Mouse (Mus musculus) layer of hippocampus, adult 8-10 months (tissue): Measurements from ENCODE around the gene Zscan2. TPM values are rescaled to one million over a fixed set of nuclear protein-coding genes. Genes with fewer than 3 reads are reported as not detected.
A peak's percentile ranks its signal among the peaks of the same experiment; 100 is the strongest.

Source experiments
- DNase-seq, 2 experiments: peaks; one replicate each; pipeline ENCODE4 v3.0.0; 2022; ENCODE audit warnings: low spot score in 2 of 2
- total RNA-seq, 4 experiments: library from RNA; stranded (reverse); gene quantifications; 2 replicates each; pipeline ENCODE4 v1.2.4; 2022

Zscan2 gene
- total RNA-seq, 4 experiments from 2014 or later, result 11.8 to 15.0 (median 13.5) TPM

DNA sequence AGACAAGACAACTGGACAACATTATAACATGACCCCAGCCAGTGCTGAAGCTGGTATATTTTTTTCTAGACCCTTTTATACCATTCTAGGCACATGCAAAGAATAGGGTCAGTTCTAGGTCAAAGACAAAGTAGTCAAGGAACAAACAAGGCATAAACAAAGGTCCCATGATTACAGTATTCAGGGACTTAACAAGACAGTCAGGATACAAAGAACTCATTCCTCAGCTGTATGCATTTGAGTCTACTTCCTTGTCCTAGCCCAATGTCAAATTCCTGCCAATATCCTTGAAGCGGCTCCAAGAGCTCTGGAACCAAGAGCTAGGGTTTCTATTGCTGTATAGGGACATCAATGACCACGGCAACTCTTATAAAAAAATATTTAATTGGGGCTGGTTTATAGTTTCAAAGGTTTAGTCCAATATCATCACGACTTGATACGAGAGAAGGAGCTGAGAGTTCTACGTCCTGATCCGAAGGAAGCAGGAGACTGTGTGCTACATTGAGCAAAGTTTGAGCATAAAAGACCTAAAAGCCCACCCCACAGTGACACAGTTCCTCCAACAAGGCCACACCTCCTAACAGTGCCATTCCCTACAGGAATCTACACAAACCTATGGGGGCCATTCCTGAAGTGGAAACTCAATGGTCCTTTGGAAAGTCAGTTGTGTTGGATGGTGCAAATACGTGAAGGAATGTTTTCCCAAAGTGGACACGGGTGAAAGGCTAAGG is 16.6 kb upstream of the Zscan2 start:
- no peak for DNase-seq

DNA sequence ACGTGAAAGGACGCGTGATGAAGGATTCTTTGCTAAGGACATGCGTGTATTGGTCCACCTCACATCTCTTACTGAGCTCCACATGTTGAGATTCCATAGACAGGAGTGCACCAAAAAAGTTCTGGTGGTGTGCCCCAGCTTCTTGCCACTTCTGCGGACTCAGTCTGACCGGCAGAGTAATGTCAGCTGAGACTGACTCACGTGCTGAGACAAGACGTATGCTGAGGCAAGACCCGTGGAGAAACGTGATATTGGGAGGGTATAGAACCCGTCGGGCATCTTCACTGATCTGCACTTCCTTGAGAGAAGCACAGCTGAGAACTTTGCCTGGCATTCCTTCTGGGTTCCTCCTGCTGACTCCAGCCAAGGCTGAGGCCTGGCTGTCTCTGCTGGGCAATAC is 16.0 kb upstream of the Zscan2 start:
- no peak for DNase-seq

DNA sequence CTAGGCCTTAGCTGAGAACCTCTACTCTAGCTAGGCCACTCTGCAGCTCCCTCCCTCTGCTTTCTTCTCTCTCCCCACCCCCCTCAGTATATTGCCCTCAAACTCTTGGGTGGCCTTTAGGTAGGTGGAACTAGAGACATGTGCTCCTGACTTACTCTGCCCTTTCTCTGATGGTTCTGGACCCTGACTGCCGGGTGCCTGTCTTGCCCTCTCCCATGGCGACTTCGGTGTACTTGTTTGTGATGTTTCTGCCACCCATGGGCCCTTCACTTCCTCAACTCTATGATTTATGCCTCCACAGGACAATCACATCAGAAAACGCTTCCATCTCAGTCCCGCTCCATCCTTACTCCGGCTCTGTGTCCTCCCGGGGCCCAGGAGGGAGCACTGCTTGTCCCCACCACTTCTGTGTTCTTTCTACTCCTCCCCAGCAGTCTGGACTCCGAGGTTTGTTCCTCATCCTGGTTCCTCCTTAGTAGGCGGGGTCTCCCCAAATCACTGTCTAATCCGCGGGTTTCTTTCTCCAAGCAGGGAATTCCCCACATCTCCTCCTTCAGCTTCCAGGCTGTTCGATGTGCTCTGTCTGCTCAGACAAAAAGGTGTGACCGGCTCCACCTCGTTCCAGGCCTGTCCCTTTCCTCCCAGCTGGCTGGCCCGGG is 15.0 kb upstream of the Zscan2 start:
- no peak for DNase-seq

DNA sequence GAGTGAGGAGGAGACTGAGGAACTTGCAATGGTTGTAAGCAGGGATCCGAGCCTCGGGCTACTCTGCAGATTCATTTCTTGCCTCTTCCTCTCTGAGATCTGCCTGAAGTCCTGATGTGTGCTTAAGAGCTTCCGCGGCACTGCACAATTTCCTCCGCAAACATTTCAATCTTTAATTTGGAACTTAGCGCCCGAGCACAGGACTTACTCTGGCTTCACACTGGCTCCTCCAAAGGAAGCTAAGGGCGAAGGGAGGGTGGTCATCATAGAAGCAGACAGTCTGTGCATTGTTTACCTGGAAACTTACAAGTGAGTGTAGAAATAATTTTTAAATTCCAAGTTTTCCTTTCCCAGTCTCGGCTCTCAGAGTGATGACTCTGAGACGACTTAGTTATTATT is 14.4 kb upstream of the Zscan2 start:
- no peak for DNase-seq

DNA sequence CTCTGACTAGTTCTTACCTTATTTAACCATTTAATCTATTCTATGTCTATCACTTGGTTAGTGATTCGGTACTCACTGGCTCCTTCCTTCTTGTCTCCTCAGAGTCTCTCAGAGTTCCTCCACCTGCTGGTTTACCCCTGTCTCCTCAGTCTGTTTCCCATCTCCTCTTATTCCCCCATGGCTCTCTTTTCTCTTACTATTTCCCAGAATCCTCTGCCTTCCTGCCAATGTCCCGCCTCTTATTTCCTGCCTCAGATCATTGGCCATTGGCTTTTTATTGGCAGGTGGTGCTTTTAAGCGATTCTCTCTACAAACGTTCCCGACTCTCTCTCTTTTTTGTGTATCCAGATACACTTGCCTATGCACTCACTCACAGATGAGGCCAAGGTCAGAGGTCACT is 14.0 kb upstream of the Zscan2 start:
- no peak for DNase-seq

DNA sequence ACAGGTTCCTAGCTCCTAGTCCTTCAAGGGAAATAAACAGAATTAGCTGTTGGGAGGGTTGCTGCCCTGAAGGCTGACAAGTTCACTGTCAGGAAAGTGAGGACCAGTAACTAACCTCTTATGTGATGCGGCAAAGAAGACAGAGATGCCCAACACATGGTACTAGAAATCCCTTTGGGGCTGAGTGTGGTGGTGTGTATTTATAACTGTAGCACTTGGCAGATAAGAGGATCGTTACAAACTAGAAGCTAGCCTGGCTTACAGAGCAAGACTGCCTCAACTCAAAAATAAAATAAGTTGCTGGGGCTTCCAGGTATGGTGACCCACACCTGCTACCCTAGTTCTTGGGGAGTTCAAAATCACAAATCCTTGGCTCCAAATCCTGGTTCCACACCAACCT is 11.5 kb upstream of the Zscan2 start:
- DNase-seq, result no peak

DNA sequence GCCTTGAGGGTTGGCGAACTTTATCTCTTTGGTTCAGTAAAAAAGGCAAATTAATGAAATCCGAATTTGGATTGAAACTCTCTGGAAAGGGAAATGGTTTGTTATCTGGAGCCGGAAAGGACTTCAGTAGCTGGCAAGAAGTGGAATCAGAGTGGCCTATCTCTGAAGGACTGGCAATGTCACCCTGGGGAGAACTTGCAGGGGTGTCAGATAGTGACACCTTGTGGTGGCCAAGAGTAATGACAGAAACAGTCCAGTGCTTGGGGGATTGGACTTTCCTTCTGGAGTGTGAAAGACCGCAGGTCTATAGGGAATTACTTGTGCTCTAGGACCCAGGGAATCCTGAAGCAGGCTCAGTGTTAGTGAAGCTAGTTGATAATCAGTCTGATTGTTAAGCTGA is 11.0 kb upstream of the Zscan2 start:
- DNase-seq, result no peak

DNA sequence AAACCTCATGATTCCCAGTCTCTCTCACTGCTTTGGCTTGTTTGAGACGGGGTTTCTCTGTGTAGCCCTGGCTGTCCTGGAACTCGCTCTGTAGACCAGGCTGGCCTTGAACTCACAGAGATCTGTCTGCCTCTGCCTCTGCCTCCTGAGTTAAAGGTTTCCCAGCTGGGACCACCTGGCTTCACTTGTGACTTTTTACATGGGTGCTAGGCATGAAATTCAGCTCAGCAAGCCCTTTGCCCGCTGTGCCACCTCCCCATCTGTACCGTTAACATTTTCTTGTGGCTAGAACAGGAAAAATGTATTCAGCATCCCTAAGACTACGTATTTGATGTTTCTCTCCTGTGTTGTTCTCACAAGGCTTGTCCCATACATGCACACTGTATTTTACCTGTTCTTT is 10.2 kb upstream of the Zscan2 start:
- DNase-seq, result no peak

DNA sequence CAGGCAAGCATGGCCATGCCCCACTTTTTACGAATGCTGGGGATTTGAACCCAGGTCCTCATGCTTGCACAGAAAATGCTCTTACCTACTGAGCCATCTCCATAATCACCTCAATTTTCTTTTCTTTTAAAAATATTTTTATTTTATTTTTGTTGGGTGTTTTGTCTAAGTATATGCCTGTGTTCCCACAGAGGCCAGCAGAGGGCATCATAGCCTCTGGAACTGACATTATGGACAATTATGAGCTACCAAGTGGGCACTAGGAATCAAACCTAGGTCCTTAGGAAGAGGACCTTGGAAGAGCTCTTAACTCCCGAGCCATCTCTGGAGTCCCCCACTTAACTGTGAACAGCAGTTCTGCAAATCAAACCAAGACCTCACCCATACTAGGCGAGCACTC is 7.5 kb upstream of the Zscan2 start:
- DNase-seq, result no peak

DNA sequence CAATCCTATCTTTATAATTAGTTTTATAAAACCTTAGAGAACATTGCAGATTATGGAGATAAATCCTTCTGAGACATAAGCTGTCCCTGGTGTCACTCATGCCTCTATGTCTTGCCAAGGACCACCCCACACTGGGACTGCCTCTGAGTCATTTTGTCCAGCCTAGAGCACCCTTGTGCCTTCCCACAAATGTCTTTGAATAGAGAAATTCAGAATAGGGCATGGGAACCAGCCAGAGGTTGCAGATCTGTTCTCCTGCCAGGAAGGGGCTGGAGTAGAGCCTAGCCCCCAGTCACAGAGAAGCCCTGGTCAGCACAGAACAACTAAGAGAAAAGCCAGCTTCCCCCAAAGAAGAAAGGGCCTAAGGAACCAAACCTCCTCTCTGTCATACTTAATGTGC is 5.4 kb upstream of the Zscan2 start:
- DNase-seq, result peak in 1 of 2 experiments; percentile 47

DNA sequence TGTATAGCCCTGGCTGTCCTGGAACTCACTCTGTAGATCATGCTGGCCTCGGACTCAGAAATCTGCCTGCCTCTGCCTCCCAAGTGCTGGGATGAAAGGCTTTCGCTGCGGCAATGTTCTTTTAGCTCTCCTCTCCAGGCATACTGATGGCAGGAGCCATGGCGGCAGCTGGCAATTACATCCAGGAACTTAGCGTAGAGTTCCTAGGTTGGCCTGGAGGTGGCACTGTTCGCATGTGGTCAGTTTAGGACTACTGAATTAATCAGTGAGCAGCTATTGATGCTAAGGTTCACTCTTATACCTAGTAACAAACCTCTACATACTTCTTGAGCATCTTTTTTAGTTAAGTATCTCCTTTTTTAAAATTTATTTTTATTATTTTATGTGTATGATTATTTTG is 3.5 kb upstream of the Zscan2 start:
- peak; percentile 62 to 83 for DNase-seq

DNA sequence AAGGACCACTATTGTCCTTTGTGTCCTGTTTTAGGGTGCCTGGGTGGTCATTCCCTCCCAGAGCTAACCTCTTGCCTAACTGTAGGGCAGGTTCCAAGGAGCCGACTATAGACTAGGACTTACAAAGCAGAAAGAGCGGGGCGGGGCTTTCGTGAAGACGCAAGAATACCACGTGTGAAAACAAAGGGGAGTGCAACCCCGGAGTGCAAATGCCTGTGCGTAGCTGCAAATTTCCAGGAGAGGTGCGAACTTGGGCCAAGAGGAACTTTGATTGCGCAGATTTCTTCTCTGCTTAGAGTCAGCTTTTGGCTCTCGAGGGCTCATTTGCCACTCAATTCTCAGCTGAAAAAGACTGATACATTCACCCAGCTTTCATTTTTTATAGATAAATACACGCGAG is 493 bp upstream of the Zscan2 start:
- peak in 1 of 2 experiments; percentile 45 for DNase-seq

DNA sequence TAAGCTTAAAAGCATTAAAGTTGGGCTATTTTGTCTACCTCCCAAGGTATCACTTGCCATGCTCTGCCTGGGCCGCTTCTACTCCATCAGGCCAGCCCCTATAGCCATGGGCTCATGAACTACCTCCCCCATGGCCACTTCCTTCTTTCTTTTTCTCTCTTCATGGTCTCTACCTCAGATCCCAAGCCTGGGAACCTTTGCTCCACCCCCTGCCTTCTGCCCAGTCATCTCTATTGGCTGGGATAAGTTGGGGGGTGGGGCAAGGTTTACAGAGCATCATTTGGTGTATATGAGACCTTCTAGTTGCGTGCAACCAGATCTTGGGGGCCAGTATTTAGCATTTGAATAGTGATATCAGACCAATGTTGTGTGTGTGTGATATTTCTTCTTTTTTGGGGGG is 1.8 kb downstream of the Zscan2 start:
- no peak for DNase-seq

DNA sequence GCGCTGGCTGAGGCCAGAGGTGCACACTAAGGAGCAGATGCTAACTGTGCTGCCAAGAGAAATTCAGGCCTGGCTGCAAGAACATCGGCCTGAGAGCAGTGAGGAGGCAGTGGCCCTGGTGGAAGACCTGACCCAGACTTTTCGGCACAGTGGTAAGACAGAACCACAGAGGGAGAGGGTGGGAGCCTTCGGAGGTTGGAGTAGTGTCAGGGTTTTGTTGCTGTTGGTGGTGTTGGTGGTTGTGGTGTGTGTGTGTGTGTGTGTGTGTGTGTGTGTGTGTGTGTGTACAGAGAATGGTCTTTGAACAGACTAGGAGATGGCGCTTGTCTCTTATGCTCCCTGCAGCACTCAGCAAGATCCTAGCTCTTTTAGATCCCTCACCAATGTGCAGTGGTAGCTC is 2.8 kb downstream of the Zscan2 start:
- no peak for DNase-seq

DNA sequence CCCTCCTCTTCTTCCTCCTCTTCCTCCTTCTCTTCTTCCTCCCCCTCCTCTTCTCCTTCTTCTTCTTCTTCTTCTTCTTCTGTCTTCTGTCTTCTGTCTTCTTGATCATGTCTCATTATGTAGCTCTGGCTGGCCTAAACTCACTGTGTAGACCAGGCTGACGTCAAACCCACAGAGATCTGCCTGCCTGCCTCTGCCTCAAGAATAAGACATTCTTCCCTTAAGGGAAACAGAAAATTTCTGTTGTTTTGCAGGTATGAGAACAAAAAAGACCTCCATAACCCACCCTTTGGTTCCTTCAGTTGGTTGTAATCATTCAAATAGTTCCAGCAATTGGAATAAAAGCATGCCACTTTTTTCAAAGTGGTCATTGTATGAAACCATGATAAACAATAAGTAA is 3.4 kb downstream of the Zscan2 start:
- no peak for DNase-seq

DNA sequence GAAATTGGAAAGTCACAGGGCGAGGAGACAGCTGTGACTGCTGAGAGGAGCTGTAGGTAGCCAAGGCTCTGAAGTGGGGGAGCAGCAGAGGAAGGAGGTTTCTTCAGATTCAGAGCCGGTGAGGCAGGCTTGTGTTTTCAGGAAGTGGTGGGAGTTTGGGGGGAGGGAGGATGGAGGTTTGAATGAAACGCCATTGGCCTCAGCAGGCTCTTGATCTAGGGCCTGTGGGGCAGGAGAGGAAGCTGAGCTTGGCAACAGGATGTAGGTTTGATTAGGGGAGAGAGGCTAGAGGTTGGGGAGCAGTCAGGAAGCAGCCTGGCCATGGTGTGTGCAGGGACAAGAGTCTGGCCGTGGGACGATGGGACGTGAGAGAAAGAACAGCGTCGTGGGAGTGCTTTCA is 4.1 kb downstream of the Zscan2 start:
- DNase-seq, result no peak

DNA sequence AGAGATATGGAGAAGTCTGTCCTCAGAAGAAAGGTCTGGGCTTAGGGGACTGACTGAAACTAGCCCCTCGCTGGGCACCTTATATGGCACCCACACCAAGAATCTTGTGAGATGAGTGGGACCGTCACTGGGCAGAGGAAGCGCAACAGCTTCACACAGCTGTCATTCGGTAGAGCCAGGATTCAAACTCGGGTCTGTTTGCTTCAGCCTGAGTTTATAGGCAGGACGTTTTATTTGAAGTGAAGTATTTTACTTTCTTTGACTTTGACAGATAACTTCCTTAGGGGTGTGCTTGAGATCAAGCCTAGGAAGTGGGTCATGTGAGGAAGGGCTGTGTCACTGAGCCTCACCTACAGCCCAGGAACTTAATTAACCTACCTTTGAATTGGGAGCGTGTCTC is 4.8 kb downstream of the Zscan2 start:
- DNase-seq, result no peak

DNA sequence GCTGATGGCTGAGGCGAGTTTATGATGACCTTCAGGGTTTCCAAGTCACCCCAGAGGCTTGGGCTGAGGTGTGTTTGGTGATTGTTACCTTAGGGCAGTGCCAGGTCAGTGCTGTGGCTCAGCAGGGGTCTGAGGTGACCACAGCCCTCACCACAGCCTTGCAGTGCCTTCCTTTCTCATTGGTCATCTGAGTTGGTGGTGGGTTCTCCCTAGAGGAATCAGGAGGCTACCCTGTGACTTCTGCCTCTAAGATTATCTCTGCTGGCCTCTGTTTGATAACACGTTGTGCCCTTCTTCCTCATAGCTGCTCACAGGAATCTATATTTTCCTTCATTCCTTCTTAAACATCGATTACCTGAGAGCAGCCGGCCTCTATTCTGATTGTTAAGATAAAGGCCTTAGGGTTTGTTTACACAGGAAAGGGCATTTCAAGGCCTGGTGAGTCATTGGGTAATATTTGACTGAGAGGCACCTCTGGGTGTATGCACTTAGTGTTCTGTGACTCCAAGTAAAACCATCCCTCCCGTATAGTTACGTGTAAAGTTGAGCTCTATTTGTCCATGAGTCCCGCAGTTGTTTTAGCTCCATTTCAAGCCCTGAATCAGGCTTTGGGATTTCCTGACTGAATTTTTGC is 5.9 kb downstream of the Zscan2 start:
- no peak for DNase-seq

DNA sequence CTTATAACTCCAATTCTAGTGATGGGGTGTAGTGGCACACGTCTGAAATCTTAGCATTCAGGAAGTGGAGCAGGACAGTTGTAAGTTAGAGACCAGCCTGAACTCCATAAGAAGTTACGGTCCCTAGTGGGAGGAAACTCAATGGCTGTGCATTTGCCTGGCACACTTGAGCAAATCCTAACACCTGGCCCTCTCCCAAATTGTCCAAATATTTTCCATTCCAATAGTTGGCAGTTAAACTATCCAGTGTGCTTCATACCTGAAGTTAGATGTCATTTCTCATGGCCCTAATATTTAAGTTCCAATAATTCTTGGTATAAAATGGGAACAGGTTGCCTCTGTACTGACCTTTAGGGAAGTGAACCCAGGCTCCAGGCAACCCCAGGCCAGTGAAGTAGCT is 8.0 kb downstream of the Zscan2 start:
- no peak for DNase-seq

DNA sequence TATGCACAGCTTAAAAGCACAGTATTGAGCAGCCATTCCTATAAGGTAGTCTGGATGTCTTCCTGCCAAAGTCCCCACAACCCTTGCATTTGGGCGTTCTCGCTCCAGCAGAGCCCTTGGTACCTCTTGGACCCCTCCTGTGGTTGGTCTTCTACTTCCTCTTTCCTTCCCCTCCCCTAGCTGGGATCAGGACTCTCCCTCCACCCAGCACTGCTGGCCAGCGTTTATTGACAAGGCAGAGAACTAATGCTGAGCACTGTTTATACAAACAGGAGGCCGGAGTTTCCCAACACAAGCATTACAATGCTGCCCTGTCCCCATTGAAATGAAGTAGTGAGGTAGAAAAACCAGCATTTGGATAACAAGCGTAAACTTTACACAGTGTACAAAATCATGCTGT is 12.3 kb downstream of the Zscan2 start:
- no peak for DNase-seq

DNA sequence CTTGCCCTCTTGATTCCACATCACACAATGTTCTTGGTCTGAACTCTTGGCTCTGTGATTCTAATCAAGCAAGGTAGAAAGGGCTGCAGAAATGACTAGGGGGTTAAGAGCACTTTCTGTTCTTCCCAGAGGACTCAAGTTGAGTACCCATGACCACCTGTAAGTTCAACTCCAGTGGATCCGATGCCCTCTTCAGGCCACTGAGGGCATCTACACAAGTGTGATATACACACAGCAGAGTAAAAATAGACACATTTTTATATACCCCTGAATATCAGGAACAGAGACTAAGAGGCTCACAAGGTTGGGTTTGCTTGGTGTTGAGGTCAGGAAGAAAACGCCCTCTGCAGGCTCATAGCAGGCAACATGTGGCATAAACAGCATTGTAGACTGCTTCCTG is 12.9 kb downstream of the Zscan2 start:
- DNase-seq, result no peak

DNA sequence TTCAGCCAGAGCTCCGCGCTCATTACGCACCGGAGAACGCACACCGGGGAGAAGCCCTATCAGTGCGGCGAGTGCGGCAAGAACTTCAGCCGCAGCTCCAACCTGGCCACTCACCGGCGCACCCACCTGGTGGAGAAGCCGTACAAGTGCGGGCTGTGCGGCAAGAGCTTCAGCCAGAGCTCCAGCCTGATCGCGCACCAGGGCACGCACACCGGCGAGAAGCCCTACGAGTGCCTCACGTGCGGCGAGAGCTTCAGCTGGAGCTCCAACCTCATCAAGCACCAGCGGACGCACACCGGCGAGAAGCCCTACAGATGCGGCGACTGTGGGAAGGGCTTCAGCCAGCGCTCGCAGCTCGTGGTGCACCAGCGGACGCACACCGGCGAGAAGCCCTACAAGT is 15.0 kb downstream of the Zscan2 start:
- no peak for DNase-seq
